Mouse (Mus musculus): ENCODE data around the gene Gale. TPM values are rescaled to one million over a fixed set of nuclear protein-coding genes. Genes with fewer than 3 reads are reported as not detected.
A peak's percentile ranks its signal among the peaks of the same experiment; 100 is the strongest.
"Not testable (repeated sequence)": the region's sequence is repeated elsewhere in the genome, so short reads cannot be mapped to it uniquely, and the experiment has no call there.

Gene Gale
- polyA plus RNA-seq, 1 experiment from 2014 or later, result 127 TPM

- Histone ChIP-seq H3K4me3 (ENCODE audit: low read length) (peak within 1 kb of the TSS; percentile 98), H3K9ac (ENCODE audit: low read depth, low read length) (peak within 1 kb of the TSS; percentile 98), H3K27me3 (replicated peaks; ENCODE audit: control insufficient read depth, insufficient read depth, low read length) (no peaks in the 10 kb centered on the region), H3K27ac (ENCODE audit: low read length) (peak within 1 kb of the TSS; percentile 74), H3K4me2 (ENCODE audit: low read depth, low read length) (peak within 1 kb of the TSS; percentile 79), H3K36me3 (ENCODE audit: control insufficient read depth, insufficient read depth, low read length) (peaks cover 21% of the 10 kb centered on the region), H3K4me1 (ENCODE audit: control insufficient read depth, insufficient read depth, low read length) (peaks cover 18% of the 10 kb centered on the region), H3K9me3 (ENCODE audit: control insufficient read depth, low read length) (no peaks in the 10 kb centered on the region)
- WGBS, result under 1% methylated on average over 19 of the region's 19 CpGs
- peak; percentile 87 for ATAC-seq
Observed at GRCm38 (mm10) chr4:135972556-135972906, 9.0 kb downstream of the Gale start, which contains the start of gene Lypla2. Gene Lypla2, minus strand, starts transcription at chr4:135972626.

GRCm38 (mm10) chr4:135972911-135973811, 9.6 kb downstream of the Gale start:
- peaks cover 16% of the 10 kb centered on the region for H3K36me3 ChIP-seq (ENCODE audit: control insufficient read depth, insufficient read depth, low read length)
- H3K4me2 ChIP-seq (ENCODE audit: low read depth, low read length), result peak overlapping the region; percentile 79
- 54% methylated on average over 13 of the region's 13 CpGs for WGBS
- peak overlapping the region; percentile 98 for H3K4me3 ChIP-seq (ENCODE audit: low read length)
- H3K27ac ChIP-seq (ENCODE audit: low read length), result peak overlapping the region; percentile 62
- peak overlapping the region; percentile 98 for H3K9ac ChIP-seq (ENCODE audit: low read depth, low read length)
- H3K9me3 ChIP-seq (ENCODE audit: control insufficient read depth, low read length), result no peaks in the 10 kb centered on the region
- H3K27me3 ChIP-seq (replicated peaks; ENCODE audit: control insufficient read depth, insufficient read depth, low read length), result no peaks in the 10 kb centered on the region
- H3K4me1 ChIP-seq (ENCODE audit: control insufficient read depth, insufficient read depth, low read length), result peaks cover 18% of the 10 kb centered on the region
- ATAC-seq, result peak; percentile 21; the same call in 1 of the 2 replicates

GRCm38 (mm10) chr4:135976146-135976545, 12.6 kb downstream of the Gale start:
- Histone ChIP-seq H3K4me1 (ENCODE audit: control insufficient read depth, insufficient read depth, low read length) (peaks cover 11% of the 10 kb centered on the region), H3K4me2 (ENCODE audit: low read depth, low read length) (no peak overlapping the region), H3K9me3 (ENCODE audit: control insufficient read depth, low read length) (no peaks in the 10 kb centered on the region), H3K4me3 (ENCODE audit: low read length) (no peak overlapping the region), H3K9ac (ENCODE audit: low read depth, low read length) (no peak overlapping the region), H3K27ac (ENCODE audit: low read length) (no peak overlapping the region), H3K27me3 (replicated peaks; ENCODE audit: control insufficient read depth, insufficient read depth, low read length) (no peaks in the 10 kb centered on the region), H3K36me3 (ENCODE audit: control insufficient read depth, insufficient read depth, low read length) (peaks cover 6% of the 10 kb centered on the region; the same call in 1 of the 2 replicates)
- ATAC-seq, result no peak
- 91% methylated on average over 12 of the region's 12 CpGs for WGBS

- 96% methylated on average over 5 of the region's 5 CpGs for WGBS
- not testable (repeated sequence) for H3K4me3 ChIP-seq (ENCODE audit: low read length); H3K27me3 ChIP-seq (replicated peaks; ENCODE audit: control insufficient read depth, insufficient read depth, low read length); H3K4me2 ChIP-seq (ENCODE audit: low read depth, low read length); ATAC-seq; H3K4me1 ChIP-seq (ENCODE audit: control insufficient read depth, insufficient read depth, low read length); H3K9me3 ChIP-seq (ENCODE audit: control insufficient read depth, low read length); H3K27ac ChIP-seq (ENCODE audit: low read length); H3K9ac ChIP-seq (ENCODE audit: low read depth, low read length); H3K36me3 ChIP-seq (ENCODE audit: control insufficient read depth, insufficient read depth, low read length)
Observed at GRCm38 (mm10) chr4:135980223-135980622, 16.7 kb downstream of the Gale start.

GRCm38 (mm10) chr4:135981524-135982063, 18.1 kb downstream of the Gale start:
- H3K9ac ChIP-seq (ENCODE audit: low read depth, low read length), result no peak overlapping the region
- no peak overlapping the region for H3K4me3 ChIP-seq (ENCODE audit: low read length)
- 69% methylated on average over 7 of the region's 7 CpGs for WGBS
- no peak overlapping the region for H3K27ac ChIP-seq (ENCODE audit: low read length)
- ATAC-seq, result no peak
- H3K4me1 ChIP-seq (ENCODE audit: control insufficient read depth, insufficient read depth, low read length), result peaks cover 10% of the 10 kb centered on the region
- H3K27me3 ChIP-seq (replicated peaks; ENCODE audit: control insufficient read depth, insufficient read depth, low read length), result no peaks in the 10 kb centered on the region
- H3K4me2 ChIP-seq (ENCODE audit: low read depth, low read length), result no peak overlapping the region
- H3K36me3 ChIP-seq (ENCODE audit: control insufficient read depth, insufficient read depth, low read length), result peaks cover 3% of the 10 kb centered on the region; the same call in 1 of the 2 replicates
- no peaks in the 10 kb centered on the region for H3K9me3 ChIP-seq (ENCODE audit: control insufficient read depth, low read length)

DNA sequence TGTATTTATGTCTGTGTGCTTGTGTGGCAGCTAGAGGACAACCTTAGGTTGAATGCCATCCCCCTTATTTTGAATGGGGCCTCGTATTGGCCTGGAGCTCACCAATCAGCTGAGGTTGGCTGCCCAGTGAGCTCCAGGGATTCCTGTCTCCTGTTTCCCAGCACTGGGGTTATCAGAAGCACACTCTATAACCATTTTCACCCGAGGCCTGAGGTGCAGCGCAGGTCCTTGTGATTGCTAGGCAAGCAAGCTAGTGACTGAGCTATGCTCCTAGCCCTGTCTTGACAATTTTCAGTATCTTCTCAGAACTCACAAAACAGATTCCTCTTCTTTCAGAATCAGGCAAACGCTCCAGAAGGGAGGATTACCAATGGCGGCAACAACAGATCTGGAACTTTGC, 21.0 kb downstream of the Gale start:
- ATAC-seq, result no peak

GRCm38 (mm10) chr4:135985193-135985592, 21.7 kb downstream of the Gale start:
- Histone ChIP-seq H3K27me3 (replicated peaks; ENCODE audit: control insufficient read depth, insufficient read depth, low read length) (no peaks in the 10 kb centered on the region), H3K4me3 (ENCODE audit: low read length) (no peak overlapping the region), H3K9me3 (ENCODE audit: control insufficient read depth, low read length) (no peaks in the 10 kb centered on the region), H3K4me1 (ENCODE audit: control insufficient read depth, insufficient read depth, low read length) (peaks cover 10% of the 10 kb centered on the region), H3K4me2 (ENCODE audit: low read depth, low read length) (no peak overlapping the region), H3K36me3 (ENCODE audit: control insufficient read depth, insufficient read depth, low read length) (no peaks in the 10 kb centered on the region; the same call in 1 of the 2 replicates), H3K9ac (ENCODE audit: low read depth, low read length) (no peak overlapping the region), H3K27ac (ENCODE audit: low read length) (no peak overlapping the region)
- WGBS, result 90% methylated on average over 5 of the region's 5 CpGs
- no peak for ATAC-seq

More for the DNA sequence above, 21.0 kb downstream of the Gale start:
- H3K36me3 ChIP-seq (ENCODE audit: control insufficient read depth, insufficient read depth, low read length), result no peaks in the 10 kb centered on the region; the same call in 1 of the 2 replicates
- H3K9me3 ChIP-seq (ENCODE audit: control insufficient read depth, low read length), result no peaks in the 10 kb centered on the region
- no peak overlapping the region for H3K4me3 ChIP-seq (ENCODE audit: low read length)
- H3K9ac ChIP-seq (ENCODE audit: low read depth, low read length), result no peak overlapping the region
- H3K27me3 ChIP-seq (replicated peaks; ENCODE audit: control insufficient read depth, insufficient read depth, low read length), result no peaks in the 10 kb centered on the region
- H3K27ac ChIP-seq (ENCODE audit: low read length), result no peak overlapping the region
- H3K4me1 ChIP-seq (ENCODE audit: control insufficient read depth, insufficient read depth, low read length), result peaks cover 10% of the 10 kb centered on the region
- no peak overlapping the region for H3K4me2 ChIP-seq (ENCODE audit: low read depth, low read length)
- 87% methylated on average over 5 of the region's 5 CpGs for WGBS

GRCm38 (mm10) chr4:135985769-135986168, 22.2 kb downstream of the Gale start:
- Histone ChIP-seq H3K4me2 (ENCODE audit: low read depth, low read length) (peak overlapping the region; percentile 88), H3K9ac (ENCODE audit: low read depth, low read length) (peak overlapping the region; percentile 91; the same call in 1 of the 2 replicates), H3K36me3 (ENCODE audit: control insufficient read depth, insufficient read depth, low read length) (no peaks in the 10 kb centered on the region; the same call in 1 of the 2 replicates), H3K9me3 (ENCODE audit: control insufficient read depth, low read length) (no peaks in the 10 kb centered on the region), H3K4me1 (ENCODE audit: control insufficient read depth, insufficient read depth, low read length) (peaks cover 10% of the 10 kb centered on the region), H3K4me3 (ENCODE audit: low read length) (peak overlapping the region; percentile 95), H3K27me3 (replicated peaks; ENCODE audit: control insufficient read depth, insufficient read depth, low read length) (no peaks in the 10 kb centered on the region), H3K27ac (ENCODE audit: low read length) (no peak overlapping the region)
- WGBS, result 83% methylated on average over 7 of the region's 7 CpGs
- ATAC-seq, result no peak

DNA sequence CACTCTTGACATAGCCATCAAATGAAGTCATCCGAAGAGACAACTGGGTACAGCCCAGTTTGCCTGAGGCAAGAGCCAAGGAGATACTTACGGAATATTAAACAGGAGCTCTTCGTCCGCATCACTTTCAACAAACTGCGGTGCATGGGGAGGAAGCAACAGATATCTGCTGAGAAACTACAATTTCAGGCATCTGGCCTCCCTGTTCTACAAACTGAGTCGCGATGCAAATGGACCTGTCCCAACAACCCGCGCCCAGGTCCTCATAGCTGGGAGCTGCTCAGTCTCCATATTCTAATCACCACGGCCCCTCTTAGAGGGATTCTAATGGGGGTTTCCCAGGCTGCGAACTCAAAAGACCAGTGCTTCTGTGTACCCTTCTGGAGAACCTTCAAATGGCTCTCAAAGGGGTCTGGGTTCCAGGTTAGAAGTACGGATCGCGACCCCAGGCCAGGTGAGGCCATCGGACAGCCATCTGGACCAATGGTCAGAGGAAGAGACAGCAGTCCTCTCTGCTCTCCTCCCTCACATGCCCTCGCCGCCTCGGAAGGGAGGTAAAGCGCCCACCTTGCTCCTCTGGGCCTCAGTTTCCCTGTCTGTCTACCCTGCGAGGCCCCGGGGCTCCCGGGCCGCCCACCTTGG, 22.9 kb downstream of the Gale start:
- Histone ChIP-seq H3K27me3 (replicated peaks; ENCODE audit: control insufficient read depth, insufficient read depth, low read length) (no peaks in the 10 kb centered on the region), H3K9ac (ENCODE audit: low read depth, low read length) (peak overlapping the region; percentile 91), H3K9me3 (ENCODE audit: control insufficient read depth, low read length) (no peaks in the 10 kb centered on the region), H3K36me3 (ENCODE audit: control insufficient read depth, insufficient read depth, low read length) (no peaks in the 10 kb centered on the region; the same call in 1 of the 2 replicates), H3K4me1 (ENCODE audit: control insufficient read depth, insufficient read depth, low read length) (peaks cover 10% of the 10 kb centered on the region), H3K27ac (ENCODE audit: low read length) (peak overlapping the region; percentile 49), H3K4me2 (ENCODE audit: low read depth, low read length) (peak overlapping the region; percentile 88), H3K4me3 (ENCODE audit: low read length) (peak overlapping the region; percentile 95)
- 5% methylated on average over 23 of the region's 23 CpGs for WGBS
- peak; percentile 3; the same call in 1 of the 2 replicates for ATAC-seq
